Mouse (Mus musculus) olfactory bulb, adult 2 months (tissue): Measurements from ENCODE around the gene Cxadr. TPM values are rescaled to one million over a fixed set of nuclear protein-coding genes. Genes with fewer than 3 reads are reported as not detected.

ENCODE experiments used
- H3K27ac ChIP-seq: fragments of 200-500 bp; 2 replicates; pipeline ENCODE4 v1.5.1; 2012; ENCODE audit warnings: low read depth, low read length; ENCODE audit not compliant: insufficient read depth
- H3K4me1 ChIP-seq: fragments of 200-500 bp; 2 replicates; pipeline ENCODE4 v1.6.1; 2012; ENCODE audit warnings: low read length; ENCODE audit not compliant: control insufficient read depth, insufficient read depth
- H3K4me3 ChIP-seq: fragments of 200-500 bp; 2 replicates; pipeline ENCODE4 v1.5.1; 2012; ENCODE audit warnings: mild to moderate bottlenecking, low read depth, low read length, moderate library complexity; ENCODE audit not compliant: insufficient read depth
- CTCF ChIP-seq: fragments of 200-500 bp; IDR thresholded peaks from 2 replicates; pipeline ENCODE4 v1.5.1; 2012; ENCODE audit warnings: low read depth, mild to moderate bottlenecking, low read length, moderate library complexity; ENCODE audit not compliant: insufficient read depth
- POLR2A ChIP-seq: fragments of 200-500 bp; IDR thresholded peaks from 2 replicates; pipeline ENCODE4 v1.6.1; 2012; ENCODE audit warnings: mild to moderate bottlenecking, low read depth, low read length, moderate library complexity; ENCODE audit not compliant: insufficient read depth
- WGBS: fragments of 180-500 bp; shearing (Covaris S2); methylation state at CpG from one replicate; pipeline ENCODE4 v1.1.7; 2018; 5-methylcytosine and 5-hydroxymethylcytosine counted together
- polyA plus RNA-seq: library from polyadenylated mRNA; stranded (reverse); fragments of >200 nt; gene quantifications from 2 replicates; pipeline ENCODE4 v1.2.4, GENCODE M21; 2012; ENCODE audit warnings: low replicate concordance; ENCODE audit not compliant: missing spikeins, insufficient read depth, insufficient read length

Gene Cxadr
- polyA plus RNA-seq, 1 experiment: not detected

DNA sequence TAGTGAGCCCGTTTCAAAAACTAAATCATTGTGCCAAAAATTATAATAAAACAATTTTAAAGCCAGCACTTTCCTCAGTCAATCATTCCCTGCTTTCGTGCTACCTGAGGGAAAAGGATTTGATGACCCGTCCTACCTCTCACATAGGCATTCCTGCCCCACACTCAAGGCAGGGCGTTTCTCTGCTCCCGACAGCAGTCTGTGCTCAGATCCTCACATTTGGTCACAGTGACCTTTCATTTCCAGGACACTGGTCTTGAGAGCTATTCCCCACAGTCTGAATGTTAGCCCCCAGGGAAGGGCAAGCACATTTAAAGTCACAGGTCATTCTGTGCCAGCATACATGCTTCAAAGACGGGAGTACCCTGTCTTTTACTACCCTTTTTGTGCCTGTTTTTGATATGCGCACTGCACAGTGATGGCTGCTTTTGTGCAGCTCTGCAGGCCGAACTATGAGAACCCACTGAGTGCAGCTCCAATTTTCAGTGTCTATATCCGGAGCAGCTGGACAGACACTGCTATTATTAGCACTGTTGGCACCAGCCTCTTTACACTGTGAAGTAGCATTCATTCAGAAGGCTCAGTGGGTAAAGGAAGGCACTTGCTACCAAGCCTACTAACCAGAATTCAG is 26.3 kb upstream of the Cxadr start:
- Histone ChIP-seq H3K4me3 (no peak overlapping the region), H3K4me1 (0 out of 2 replicates have a peak, but pooled peaks cover 2% of the 10 kb centered on the region), H3K27ac (no peak overlapping the region)
- WGBS: 68% methylated on average over 9 of the region's 9 CpGs
- TF ChIP-seq POLR2A: no peak
- TF ChIP-seq CTCF: no peak

DNA sequence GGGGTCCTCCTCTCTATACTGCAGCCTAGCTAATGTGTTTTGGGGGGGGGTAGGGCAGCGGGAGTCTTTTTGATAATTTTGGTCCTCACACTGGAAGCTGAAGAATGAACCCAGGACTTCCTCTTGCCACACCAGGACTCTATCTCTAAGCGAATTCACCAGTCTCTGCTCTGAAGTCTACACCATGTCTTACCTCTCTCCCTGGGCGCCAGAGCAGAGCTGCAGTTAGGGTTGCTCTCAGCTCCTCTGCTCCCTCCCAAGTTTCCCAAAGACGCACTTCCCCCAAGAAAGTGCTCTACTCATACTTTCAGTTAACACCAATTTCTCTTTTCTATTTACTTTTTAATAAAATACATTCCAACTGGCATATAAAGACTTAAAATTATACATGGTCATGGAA is 23.7 kb upstream of the Cxadr start:
- no peak overlapping the region for H3K4me3 ChIP-seq
- no peak for TF ChIP-seq POLR2A
- TF ChIP-seq CTCF: no peak
- 0 out of 2 replicates have a peak, but pooled peaks cover 2% of the 10 kb centered on the region for H3K4me1 ChIP-seq
- 72% methylated on average over 4 of the region's 4 CpGs for WGBS
- H3K27ac ChIP-seq: no peak overlapping the region

GRCm38 (mm10) chr16:78280093-78280881 is 21.0 kb upstream of the Cxadr start:
- Histone ChIP-seq H3K4me3 (no peak overlapping the region), H3K27ac (no peak overlapping the region), H3K4me1 (no peaks in the 10 kb centered on the region)
- WGBS: 90% methylated on average over 5 of the region's 5 CpGs
- TF ChIP-seq POLR2A (no peak), CTCF (no peak)

- TF ChIP-seq POLR2A (no peak), CTCF (no peak)
- Histone ChIP-seq H3K4me3 (no peak overlapping the region), H3K4me1 (no peaks in the 10 kb centered on the region), H3K27ac (no peak overlapping the region)
- 79% methylated on average over 5 of the region's 5 CpGs for WGBS
These were observed 18.1 kb upstream of the Cxadr start for GRCm38 (mm10) chr16:78283231-78283630.

DNA sequence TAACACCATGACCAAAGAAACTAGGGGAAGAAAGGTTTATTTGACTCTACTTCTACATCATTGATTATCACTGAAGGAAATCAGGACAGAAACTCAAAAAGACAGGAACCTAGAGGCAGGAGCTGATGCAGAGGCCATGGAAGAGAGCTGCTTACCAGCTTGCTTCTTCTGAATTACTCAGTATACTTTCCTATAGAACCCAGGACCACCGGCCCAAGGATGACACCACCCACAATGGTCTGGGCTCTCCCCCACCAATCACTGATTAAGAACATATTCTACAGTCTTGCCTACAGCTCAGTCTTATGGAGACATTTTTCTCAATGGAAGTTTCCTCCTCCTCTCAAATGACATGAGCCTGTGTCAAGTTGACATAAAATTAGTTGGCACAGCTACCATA is 7.2 kb upstream of the Cxadr start:
- Histone ChIP-seq H3K4me1 (no peaks in the 10 kb centered on the region), H3K27ac (no peak overlapping the region), H3K4me3 (no peak overlapping the region)
- TF ChIP-seq CTCF (no peak), POLR2A (no peak)
- WGBS: 88% methylated on average over 1 of the region's 1 CpGs

DNA sequence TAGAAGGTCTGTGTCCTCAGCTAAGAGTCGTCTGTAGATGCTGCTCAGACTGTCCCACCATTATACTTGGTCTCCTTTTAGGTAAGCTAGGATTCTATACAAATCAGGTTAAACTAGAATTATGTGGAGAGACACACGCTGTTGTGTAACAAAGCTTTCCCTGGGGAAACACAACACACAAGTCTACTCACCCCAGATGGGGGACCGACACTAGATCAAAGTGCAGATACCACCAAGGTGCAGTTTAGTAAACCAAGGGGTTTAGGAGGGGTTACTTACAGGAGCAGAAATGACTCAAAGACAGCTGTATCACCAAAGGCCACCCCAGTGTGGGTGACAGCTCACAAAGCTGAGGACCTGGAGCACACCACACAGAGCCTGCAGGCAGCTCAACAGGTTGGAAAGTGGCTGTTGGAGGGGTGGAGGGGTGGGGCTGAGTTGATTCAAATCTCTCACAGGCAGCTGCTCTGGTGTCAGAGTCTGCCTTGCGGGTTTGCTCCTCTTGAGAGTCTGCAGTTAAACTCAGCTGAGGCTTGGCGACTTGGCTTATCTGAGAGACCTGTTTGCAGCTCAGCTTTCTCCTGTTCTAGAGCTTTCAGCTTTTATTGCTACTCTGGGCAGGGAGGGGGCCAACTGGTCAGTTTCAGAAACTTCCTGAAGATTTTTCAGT is 6.5 kb upstream of the Cxadr start:
- 66% methylated on average over 5 of the region's 5 CpGs for WGBS
- H3K27ac ChIP-seq: no peak overlapping the region
- H3K4me3 ChIP-seq: no peak overlapping the region
- no peaks in the 10 kb centered on the region for H3K4me1 ChIP-seq
- TF ChIP-seq POLR2A (no peak), CTCF (no peak)

DNA sequence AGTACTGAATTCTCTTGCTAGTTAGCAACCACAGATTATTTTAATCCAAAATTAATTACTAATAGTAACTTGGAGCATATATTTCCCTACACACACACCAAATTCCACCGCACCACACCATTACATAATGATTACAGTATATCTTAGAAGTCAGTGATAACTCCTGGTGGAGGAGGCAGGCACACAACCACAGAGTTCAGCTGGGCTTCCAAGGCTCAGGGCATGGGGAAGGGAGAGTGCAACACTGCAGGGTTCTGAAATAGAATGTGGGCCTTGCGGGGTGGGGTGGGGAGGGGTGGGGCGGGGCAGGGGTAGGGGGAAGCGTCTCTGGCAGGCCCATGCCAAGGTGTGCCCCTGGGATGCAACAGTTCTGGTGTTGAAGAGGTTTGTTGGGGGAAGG is 5.7 kb upstream of the Cxadr start:
- 59% methylated on average over 4 of the region's 4 CpGs for WGBS
- H3K4me1 ChIP-seq: no peaks in the 10 kb centered on the region
- TF ChIP-seq POLR2A (no peak), CTCF (no peak)
- H3K27ac ChIP-seq: no peak overlapping the region
- no peak overlapping the region for H3K4me3 ChIP-seq

- Histone ChIP-seq H3K27ac (no peak overlapping the region), H3K4me3 (no peak overlapping the region), H3K4me1 (0 out of 2 replicates have a peak, but pooled peaks cover under 1% of the 10 kb centered on the region)
- WGBS: 86% methylated on average over 9 of the region's 9 CpGs
- no peak for TF ChIP-seq CTCF
- TF ChIP-seq POLR2A: no peak
These were observed 5.2 kb upstream of the Cxadr start for GRCm38 (mm10) chr16:78296114-78296513.

DNA sequence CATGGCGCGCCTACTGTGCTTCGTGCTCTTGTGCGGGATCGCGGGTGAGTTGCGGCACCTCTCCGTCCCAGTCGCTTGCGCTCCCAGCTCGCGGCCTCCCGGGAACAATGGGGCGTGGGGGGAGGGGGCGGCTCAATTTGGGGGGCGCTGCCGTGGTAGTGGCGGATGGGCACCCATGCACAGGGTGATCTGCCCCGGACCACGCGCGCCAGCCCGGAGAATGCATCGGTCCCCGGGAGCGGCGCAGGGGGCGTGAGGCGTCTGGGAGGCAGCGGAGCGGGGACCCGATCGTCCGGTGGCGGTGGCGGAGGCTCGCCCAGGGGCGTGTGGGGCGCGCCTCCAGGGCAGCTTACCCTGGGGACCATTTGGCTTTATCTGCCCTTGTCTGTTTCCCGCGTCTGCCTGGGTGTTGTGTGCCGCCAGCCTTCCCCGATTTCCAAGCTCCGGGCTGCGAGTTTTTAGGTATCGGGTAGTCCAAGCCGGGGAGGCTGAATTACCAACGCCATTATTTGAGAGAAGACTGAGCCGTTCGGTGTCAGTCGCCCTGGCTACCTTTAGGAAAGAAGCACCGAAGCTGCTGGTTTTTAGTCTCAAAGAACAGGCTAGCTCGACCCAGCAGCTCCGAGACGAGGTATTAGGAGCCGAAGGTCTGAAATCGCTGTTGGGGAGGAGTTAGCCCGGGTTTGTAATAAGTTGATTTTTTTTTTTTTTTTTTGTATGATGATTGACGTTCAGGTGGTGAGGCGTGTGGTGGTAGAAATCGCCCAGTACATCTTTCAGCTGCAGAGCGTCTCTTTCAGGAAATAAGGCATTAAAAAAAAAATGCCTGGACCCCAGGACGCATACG is 765 bp downstream of the Cxadr start:
- Histone ChIP-seq H3K27ac (no peak overlapping the region), H3K4me1 (peaks cover 3% of the 10 kb centered on the region; the same call in 1 of the 2 replicates), H3K4me3 (peak overlapping the region; percentile 83)
- under 1% methylated on average over 65 of the region's 65 CpGs for WGBS
- TF ChIP-seq CTCF (no peak), POLR2A (no peak)
